Mouse (Mus musculus): Measurements from ENCODE around the gene Zfp472.

The Zfp472 gene

GRCm38 (mm10) chr17:32965623-32966290 lies at the start of gene Zfp472:
Gene Zfp472 (plus strand): TSS chr17:32965814.
- DNase-seq (ENCODE audit: extremely low read depth, low read depth): peak; percentile 90

DNA sequence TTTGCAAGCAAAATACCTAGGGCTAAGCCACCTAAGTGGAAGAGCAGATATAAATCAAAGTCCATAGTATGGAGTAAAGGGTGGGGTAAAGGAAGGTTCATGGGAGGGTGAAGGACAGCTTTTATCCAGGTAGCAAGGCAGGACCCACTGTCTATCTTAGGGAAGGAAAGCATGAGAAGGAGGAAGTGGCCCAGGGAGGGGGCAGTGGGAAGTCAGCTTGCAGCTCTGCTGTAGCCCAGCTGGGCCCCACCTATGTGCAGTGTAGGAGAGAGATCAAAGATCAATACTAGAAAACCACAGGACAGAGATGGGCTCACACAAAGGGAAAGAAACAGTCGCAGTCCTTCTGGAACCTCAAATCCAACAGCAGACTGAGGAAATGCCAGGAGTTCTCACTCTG lies 49.5 kb upstream of the Zfp472 start:
- DNase-seq (ENCODE audit: extremely low read depth, low read depth): no peak

- no peak for DNase-seq (ENCODE audit: extremely low read depth, low read depth)
These were observed 48.5 kb upstream of the Zfp472 start, which contains the start of gene Cyp4f14 for GRCm38 (mm10) chr17:32917131-32917530. Gene Cyp4f14 (minus strand): TSS chr17:32917342.

- DNase-seq (ENCODE audit: extremely low read depth, low read depth): no peak
These were observed 46.5 kb upstream of the Zfp472 start for GRCm38 (mm10) chr17:32919123-32919522.

GRCm38 (mm10) chr17:32923681-32924080 lies 41.9 kb upstream of the Zfp472 start:
- no peak for DNase-seq (ENCODE audit: extremely low read depth, low read depth)

- no peak for DNase-seq (ENCODE audit: extremely low read depth, low read depth)
These were observed 40.8 kb upstream of the Zfp472 start for GRCm38 (mm10) chr17:32924658-32925312.

DNA sequence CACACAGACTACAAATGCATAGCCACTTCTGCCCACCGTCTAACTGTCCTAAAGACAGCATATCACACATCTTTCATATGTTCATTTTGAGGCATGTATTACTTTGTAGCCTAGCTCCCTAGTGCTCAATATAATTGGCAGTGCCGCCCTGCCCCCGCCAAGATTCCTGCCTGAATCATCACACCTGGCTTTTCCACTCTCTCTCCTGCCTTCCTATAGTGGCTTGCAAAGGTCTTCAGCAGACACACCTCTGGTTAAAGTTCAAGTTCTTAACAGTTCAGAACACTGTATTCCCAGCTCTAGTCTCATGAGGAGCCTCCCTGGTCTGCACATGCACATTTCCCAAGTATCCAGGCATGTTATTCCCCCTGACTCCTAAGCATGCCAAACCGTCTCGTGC lies 37.8 kb upstream of the Zfp472 start:
- no peak for DNase-seq (ENCODE audit: extremely low read depth, low read depth)

GRCm38 (mm10) chr17:32939831-32940230 lies 25.8 kb upstream of the Zfp472 start:
- no peak for DNase-seq (ENCODE audit: extremely low read depth, low read depth)

- DNase-seq (ENCODE audit: extremely low read depth, low read depth): no peak
These were observed 22.0 kb upstream of the Zfp472 start for GRCm38 (mm10) chr17:32943661-32944060.

- DNase-seq (ENCODE audit: extremely low read depth, low read depth): no peak
These were observed 21.1 kb upstream of the Zfp472 start for GRCm38 (mm10) chr17:32944402-32945035.

DNA sequence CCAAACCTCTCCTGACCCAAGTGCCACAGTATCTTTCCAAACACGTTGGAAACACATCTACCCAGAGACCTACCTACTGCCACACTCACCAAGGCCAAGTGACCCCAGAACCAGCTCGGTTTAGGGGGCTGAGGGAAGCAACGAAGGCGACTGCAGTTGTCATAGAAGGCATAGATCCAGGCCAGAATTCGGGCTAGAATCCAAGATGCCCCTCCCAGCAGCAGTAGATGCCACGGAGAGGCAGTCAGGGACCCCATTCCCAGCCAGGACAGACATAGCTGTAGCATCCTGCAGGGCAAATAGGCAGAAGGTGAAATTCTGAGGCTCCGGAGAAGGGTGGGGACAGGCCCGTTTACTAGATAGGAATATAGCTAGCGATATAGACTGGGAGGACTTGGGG lies 18.9 kb upstream of the Zfp472 start:
- no peak for DNase-seq (ENCODE audit: extremely low read depth, low read depth)

DNA sequence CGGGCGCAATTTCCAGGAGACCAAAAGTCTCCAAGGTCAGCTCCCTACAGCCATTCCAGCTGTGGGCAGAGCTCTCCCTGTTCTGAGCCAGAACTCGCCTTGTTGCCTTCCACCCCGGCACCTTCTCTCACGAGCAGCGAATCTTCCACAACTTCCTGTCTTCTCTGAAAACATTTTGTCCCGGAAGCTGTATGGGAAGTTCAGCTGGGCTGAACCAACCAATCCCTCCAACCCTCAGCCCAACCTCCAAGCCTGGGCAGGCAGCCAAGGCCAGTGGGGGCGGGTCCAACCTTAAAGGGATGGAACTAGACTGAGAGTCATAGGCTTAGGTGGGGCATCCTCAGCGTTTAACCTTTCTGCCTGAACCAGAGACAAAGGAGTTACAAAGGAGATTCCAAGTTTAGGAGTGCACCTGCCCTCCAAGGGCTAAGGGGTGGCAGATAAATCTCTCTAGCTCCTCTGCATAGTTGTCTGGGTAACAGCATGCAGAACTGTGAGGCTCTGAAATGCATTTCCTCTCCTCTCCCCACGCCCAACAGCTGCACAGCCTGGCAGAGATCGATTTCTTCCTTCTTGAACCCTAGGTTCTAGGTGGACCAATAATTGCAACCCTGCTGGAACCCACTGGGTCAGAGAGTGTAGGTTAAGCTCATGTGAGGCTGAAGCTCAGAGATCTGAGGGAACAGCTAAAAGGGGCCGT lies 18.2 kb upstream of the Zfp472 start, which contains the start of gene Cyp4f13:
Cyp4f13 (minus strand) TSS at position 188 of the 700 bp plus-strand sequence.
- peak; percentile 91 for DNase-seq (ENCODE audit: extremely low read depth, low read depth)

DNA sequence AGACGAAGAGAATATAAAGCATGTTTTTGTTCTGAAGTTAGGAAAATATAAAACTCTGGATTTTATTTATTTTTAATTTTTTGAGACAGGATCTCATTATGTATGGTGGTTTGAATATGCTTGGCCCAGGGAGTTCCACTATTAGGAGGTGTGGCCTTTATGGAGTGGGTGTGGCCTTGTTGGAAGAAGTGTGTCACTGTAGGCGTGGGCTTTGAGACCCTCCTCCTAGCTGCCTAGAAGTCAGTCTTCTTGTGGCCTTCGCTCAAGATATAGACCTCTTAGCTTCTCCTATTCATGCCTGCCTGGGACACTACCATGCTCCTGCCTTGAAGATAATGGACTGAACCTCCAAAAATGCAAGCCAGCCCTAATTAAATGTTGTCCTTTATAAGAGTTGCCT lies 15.5 kb upstream of the Zfp472 start:
- no peak for DNase-seq (ENCODE audit: extremely low read depth, low read depth)

DNA sequence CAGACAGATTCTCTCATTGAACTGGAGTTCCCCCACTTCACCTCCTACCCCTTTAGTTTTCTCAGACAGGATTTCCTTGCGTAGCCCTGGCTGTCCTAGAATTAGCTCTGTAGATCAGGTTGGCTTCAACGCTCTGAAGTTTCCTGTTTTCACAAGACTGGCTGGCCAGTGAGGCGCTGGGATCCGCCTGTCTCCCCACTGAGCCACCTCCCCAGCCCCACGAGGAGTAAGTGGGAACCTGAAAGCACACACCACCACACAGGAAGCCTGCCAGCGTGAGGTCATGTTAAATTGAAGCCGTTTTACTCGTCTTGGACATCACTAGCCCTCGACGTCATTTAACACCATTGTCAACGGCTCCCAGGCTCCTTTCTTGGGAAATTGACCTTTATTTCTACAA lies 14.6 kb upstream of the Zfp472 start:
- no peak for DNase-seq (ENCODE audit: extremely low read depth, low read depth)

GRCm38 (mm10) chr17:32951441-32951840 lies 14.2 kb upstream of the Zfp472 start:
- peak; percentile 35 for DNase-seq (ENCODE audit: extremely low read depth, low read depth)

DNA sequence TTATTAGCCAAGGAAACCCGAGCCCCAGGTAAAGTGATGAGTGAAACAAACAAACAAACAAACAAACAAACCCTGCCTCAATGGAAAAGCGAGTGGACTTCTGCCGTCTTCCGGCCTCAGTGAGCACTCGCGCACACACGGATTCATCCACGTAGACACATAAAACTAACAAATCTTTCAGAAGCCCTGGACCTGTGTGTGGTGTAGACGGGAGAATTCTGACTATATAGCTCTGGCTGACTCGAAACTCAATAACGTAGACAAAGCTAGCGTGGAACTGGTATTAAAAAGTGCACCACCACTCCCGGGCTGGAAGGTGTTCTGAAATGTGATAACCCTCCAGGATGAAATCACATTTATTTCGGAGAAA lies 376 bp upstream of the Zfp472 start:
- no peak for DNase-seq (ENCODE audit: extremely low read depth, low read depth)

- no peak for DNase-seq (ENCODE audit: extremely low read depth, low read depth)
These were observed 15.7 kb downstream of the Zfp472 start for GRCm38 (mm10) chr17:32981361-32981760.

DNA sequence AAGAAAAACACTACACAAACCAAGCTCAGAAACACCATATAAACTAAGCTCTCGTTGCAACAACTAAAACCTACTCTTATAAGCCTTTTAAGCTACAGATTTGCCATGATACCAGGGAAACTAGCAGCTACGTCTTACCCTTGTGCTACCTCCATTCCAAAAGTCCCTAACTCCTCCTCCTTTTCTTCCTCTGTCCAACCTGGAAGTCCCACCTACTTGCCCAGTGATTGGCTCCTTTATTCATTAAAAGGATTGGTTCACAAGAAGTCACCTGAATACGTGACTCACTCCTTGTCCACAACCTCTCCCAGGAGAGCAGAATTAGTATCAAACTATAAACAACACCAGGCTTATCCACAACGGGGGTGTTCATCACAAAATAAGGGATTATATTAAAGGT lies 20.7 kb downstream of the Zfp472 start:
- no peak for DNase-seq (ENCODE audit: extremely low read depth, low read depth)

- peak; percentile 46 for DNase-seq (ENCODE audit: extremely low read depth, low read depth)
These were observed 26.5 kb downstream of the Zfp472 start for GRCm38 (mm10) chr17:32991965-32992698.

- peak; percentile 91 for DNase-seq (ENCODE audit: extremely low read depth, low read depth)
These were observed 27.3 kb downstream of the Zfp472 start, which contains the start of gene Zfp952 for GRCm38 (mm10) chr17:32992699-32993474. Gene Zfp952 (plus strand): TSS chr17:32993129.

Data from MEL-GATA-1-ER (cell line).